ENCODE assay signal across 11 mouse cellular contexts in the genomic region with DNA sequence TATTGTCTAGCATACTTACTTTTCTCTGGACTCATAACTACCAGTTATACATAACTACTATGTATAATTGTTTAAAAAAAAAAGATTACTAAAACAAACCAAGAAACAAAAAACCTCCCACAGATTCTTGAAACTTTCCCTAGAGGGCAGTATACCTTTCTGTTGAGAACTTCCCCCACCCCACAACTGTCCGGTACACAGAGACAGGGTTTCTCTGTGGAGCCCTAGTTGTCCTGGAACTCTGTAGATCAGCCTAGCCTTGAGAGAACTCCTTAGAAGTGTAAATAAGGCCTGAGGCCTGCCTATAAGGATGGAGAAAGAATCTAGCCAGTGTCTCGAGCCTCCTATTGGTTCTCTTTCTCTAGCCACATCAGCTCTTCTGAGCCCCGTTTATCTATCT. TPM values are rescaled to one million over a fixed set of nuclear protein-coding genes. Genes with fewer than 3 reads are reported as not detected.
DNase-seq lines count a peak whose midpoint lies in the region; ATAC-seq and TF ChIP-seq lines count a peak whose summit lies in the region.
"Had no signal": no experiment of that assay in that cellular context is flagged by ENCODE, and none has a peak within 500 bp of the region (broad histone marks: within the 10 kb centered on the region; RNA-seq: fewer than 3 reads in every experiment).

No protein-coding gene starts in this region.

- H3K27me3 ChIP-seq in kidney, postnatal 0 days (ENCODE audit: insufficient read depth, low read length), result no peaks in the 10 kb centered on the region
- H3K27me3 ChIP-seq in kidney, embryonic 14.5 days (ENCODE audit: control insufficient read depth, insufficient read depth, low read length), result peaks cover 12% of the 10 kb centered on the region
- H3K27me3 ChIP-seq in E14TG2a.4 (ENCODE audit: insufficient read depth, low read length), result peaks cover 14% of the 10 kb centered on the region
- no peaks in the 10 kb centered on the region for H3K27me3 ChIP-seq in heart, postnatal 0 days (ENCODE audit: control insufficient read depth, insufficient read depth, low read length)

- H3K4me3 ChIP-seq in kidney, postnatal 0 days (replicated peaks; ENCODE audit: low read depth, low read length), result no peak overlapping the region
- no peak overlapping the region for H3K4me3 ChIP-seq in kidney, embryonic 14.5 days (ENCODE audit: low read length)
- H3K4me3 ChIP-seq in E14TG2a.4 (replicated peaks; ENCODE audit: low read length), result no peak overlapping the region
- H3K4me3 ChIP-seq in heart, postnatal 0 days (ENCODE audit: low read depth, low read length), result no peak overlapping the region
- H3K4me3 ChIP-seq: liver, embryonic 15.5 days; neural tube, embryonic 12.5 days had no signal

- H3K4me1 ChIP-seq in kidney, postnatal 0 days (replicated peaks; ENCODE audit: insufficient read depth, low read length), result 0 out of 2 replicates have a peak, but pooled peaks cover 3% of the 10 kb centered on the region
- H3K4me1 ChIP-seq in kidney, embryonic 14.5 days (ENCODE audit: control insufficient read depth, insufficient read depth, low read length), result peaks cover 6% of the 10 kb centered on the region; the same call in 1 of the 2 replicates
- H3K4me1 ChIP-seq in E14TG2a.4 (replicated peaks; ENCODE audit: low read depth, low read length), result peaks cover 17% of the 10 kb centered on the region
- H3K4me1 ChIP-seq in heart, postnatal 0 days (ENCODE audit: control insufficient read depth, insufficient read depth), result peaks cover 5% of the 10 kb centered on the region

- 44% methylated on average over 3 of the region's 3 CpGs for WGBS in kidney, postnatal 0 days
- 47% methylated on average over 3 of the region's 3 CpGs for whole genome bisulfite sequencing in kidney, embryonic 14.5 days
- 28% methylated on average over 3 of the region's 3 CpGs for WGBS in heart, postnatal 0 days

- ATAC-seq in CD4-positive, CD25-positive, alpha-beta regulatory T cell, adult 4 months, result no peak
- no peak; the same call in 1 of the 2 replicates for ATAC-seq in kidney, postnatal 0 days (replicated peaks; ENCODE audit: low FRiP score, low read depth)
- no peak for ATAC-seq in kidney, embryonic 14.5 days (ENCODE audit: low FRiP score, low TSS enrichment)
- peak; percentile 82 for ATAC-seq in heart, postnatal 0 days (ENCODE audit: insufficient read depth, low read depth)

- H3K9ac ChIP-seq in kidney, postnatal 0 days (ENCODE audit: low read depth, low read length), result no peak overlapping the region
- H3K9ac ChIP-seq in kidney, embryonic 14.5 days (ENCODE audit: low read depth, low read length), result no peak overlapping the region
- no peak overlapping the region for H3K9ac ChIP-seq in heart, postnatal 0 days (replicated peaks; ENCODE audit: low read depth, low read length)
- H3K9ac ChIP-seq: liver, embryonic 15.5 days; neural tube, embryonic 12.5 days had no signal

- TF ChIP-seq EP300 in heart, postnatal 0 days (IDR thresholded peaks at IDR 0.05; ENCODE audit: low read depth), result no peak

- peak; percentile 60 for TF ChIP-seq CTCF in kidney, postnatal 0 days (IDR thresholded peaks at IDR 0.05; ENCODE audit: low read depth)
- peak; percentile 13; the same call in 1 of the 2 replicates for TF ChIP-seq CTCF in E14TG2a.4 (conservative IDR thresholded peaks at IDR 0.05; ENCODE audit: low read length)
- peak; percentile 54 for TF ChIP-seq CTCF in heart, postnatal 0 days (IDR thresholded peaks at IDR 0.05; ENCODE audit: low read depth)

- DNase-seq in CD4-positive, CD25-positive, alpha-beta regulatory T cell, adult 2 months (ENCODE audit: low read depth, low spot score), result peak; percentile 11
- peak; percentile 84 for DNase-seq in kidney, postnatal 0 days (ENCODE audit: low spot score)
- DNase-seq in heart, postnatal 0 days (ENCODE audit: low spot score), result peak; percentile 76
- no peak for DNase-seq in ovary, postnatal 36 days (ENCODE audit: low spot score)
- DNase-seq in adrenal gland, postnatal 10 days, result no peak
- DNase-seq: cerebellum, postnatal 10 days had no signal

- no peaks in the 10 kb centered on the region for H3K9me3 ChIP-seq in kidney, postnatal 0 days (replicated peaks; ENCODE audit: low read length)
- H3K9me3 ChIP-seq in kidney, embryonic 14.5 days (ENCODE audit: control insufficient read depth, low read length), result no peaks in the 10 kb centered on the region
- H3K9me3 ChIP-seq in E14TG2a.4 (ENCODE audit: low read length), result no peaks in the 10 kb centered on the region
- no peaks in the 10 kb centered on the region for H3K9me3 ChIP-seq in heart, postnatal 0 days (replicated peaks; ENCODE audit: control insufficient read depth, low read length)
- H3K9me3 ChIP-seq: liver, embryonic 15.5 days; neural tube, embryonic 12.5 days had no signal

- H3K36me3 ChIP-seq in kidney, postnatal 0 days (ENCODE audit: insufficient read depth, low read length), result no peaks in the 10 kb centered on the region
- no peaks in the 10 kb centered on the region for H3K36me3 ChIP-seq in kidney, embryonic 14.5 days (ENCODE audit: control insufficient read depth, insufficient read depth, low read length)
- H3K36me3 ChIP-seq in E14TG2a.4 (ENCODE audit: insufficient read depth, low read length), result no peaks in the 10 kb centered on the region
- no peaks in the 10 kb centered on the region for H3K36me3 ChIP-seq in heart, postnatal 0 days (replicated peaks; ENCODE audit: control insufficient read depth, insufficient read depth, low read length)
- H3K36me3 ChIP-seq: liver, embryonic 15.5 days; neural tube, embryonic 12.5 days had no signal

- no peak overlapping the region for H3K27ac ChIP-seq in kidney, postnatal 0 days
- H3K27ac ChIP-seq in kidney, embryonic 14.5 days (ENCODE audit: low read depth, low read length), result no peak overlapping the region
- no peak overlapping the region for H3K27ac ChIP-seq in heart, postnatal 0 days (ENCODE audit: low read depth)
- H3K27ac ChIP-seq: liver, embryonic 15.5 days; neural tube, embryonic 12.5 days had no signal

- H3K4me2 ChIP-seq in kidney, postnatal 0 days (ENCODE audit: low read length), result no peak overlapping the region
- no peak overlapping the region for H3K4me2 ChIP-seq in kidney, embryonic 14.5 days (replicated peaks; ENCODE audit: low read depth, low read length)
- H3K4me2 ChIP-seq in heart, postnatal 0 days (ENCODE audit: low read depth, low read length), result no peak overlapping the region
- H3K4me2 ChIP-seq: liver, embryonic 15.5 days; neural tube, embryonic 12.5 days had no signal

RNA-seq across cellular contexts. Expression of gene Mpz, which starts 13.7 kb away (rescaled TPM):
- polyA plus RNA-seq in CD4-positive, CD25-positive, alpha-beta regulatory T cell, adult 4 months (2017; shearing (Covaris generic)), result not detected
- polyA plus RNA-seq in kidney, postnatal 0 days (2015; fragmentation: Nextera tagmentation; extraction: Ambion mirVana), result 0.77 and 1.2 TPM in 2 replicates
- 0.24 TPM in 1 of 2 replicates, not detected in the other for polyA plus RNA-seq in kidney, embryonic 14.5 days (2014; fragmentation: Nextera tagmentation; extraction: Ambion mirVana)
- 1.6 and 2.0 TPM in 2 replicates for total RNA-seq in heart, postnatal 0 days (2014; rRNA removed; ENCODE audit: low replicate concordance)
- polyA plus RNA-seq in heart, postnatal 0 days (2015; fragmentation: Nextera tagmentation; extraction: Ambion mirVana), result 0.05 and 0.49 TPM in 2 replicates
- 10 to 100 TPM; 10.1 to 20.4 TPM for total RNA-seq in adrenal gland, postnatal 10 days (2021)
- polyA plus RNA-seq: liver, embryonic 15.5 days had no signal

RNA-seq across cellular contexts. Expression of gene Sdhc, which starts 13.9 kb away (rescaled TPM):
- polyA plus RNA-seq in CD4-positive, CD25-positive, alpha-beta regulatory T cell, adult 4 months (2017; shearing (Covaris generic)), result 100 to 1,000 TPM; 135 to 150 TPM
- polyA plus RNA-seq in kidney, postnatal 0 days (2015; fragmentation: Nextera tagmentation; extraction: Ambion mirVana), result 381 and 403 TPM in 2 replicates
- 291 and 322 TPM in 2 replicates for polyA plus RNA-seq in kidney, embryonic 14.5 days (2014; fragmentation: Nextera tagmentation; extraction: Ambion mirVana)
- total RNA-seq in heart, postnatal 0 days (2014; rRNA removed; ENCODE audit: low replicate concordance), result 875 and 891 TPM in 2 replicates
- polyA plus RNA-seq in heart, postnatal 0 days (2015; fragmentation: Nextera tagmentation; extraction: Ambion mirVana), result 754 and 772 TPM in 2 replicates
- total RNA-seq in adrenal gland, postnatal 10 days (2021), result 100 to 1,000 TPM; 746 to 845 TPM

RNA-seq across cellular contexts. Expression of gene Pcp4l1, which starts 31.8 kb away (rescaled TPM):
- polyA plus RNA-seq in CD4-positive, CD25-positive, alpha-beta regulatory T cell, adult 4 months (2017; shearing (Covaris generic)), result not detected
- polyA plus RNA-seq in kidney, postnatal 0 days (2015; fragmentation: Nextera tagmentation; extraction: Ambion mirVana), result 8.9 and 9.9 TPM in 2 replicates
- polyA plus RNA-seq in kidney, embryonic 14.5 days (2014; fragmentation: Nextera tagmentation; extraction: Ambion mirVana), result 2.1 and 2.6 TPM in 2 replicates
- 40.2 and 48.7 TPM in 2 replicates for total RNA-seq in heart, postnatal 0 days (2014; rRNA removed; ENCODE audit: low replicate concordance)
- 161 and 164 TPM in 2 replicates for polyA plus RNA-seq in heart, postnatal 0 days (2015; fragmentation: Nextera tagmentation; extraction: Ambion mirVana)
- total RNA-seq in adrenal gland, postnatal 10 days (2021), result 10 to 100 TPM; 28.0 to 30.7 TPM

RNA-seq across cellular contexts. Expression of gene Nr1i3, which starts 49.5 kb away (rescaled TPM):
- polyA plus RNA-seq in CD4-positive, CD25-positive, alpha-beta regulatory T cell, adult 4 months (2017; shearing (Covaris generic)), result under 1 TPM; 0.15 to 0.54 TPM
- 1.1 and 1.7 TPM in 2 replicates for polyA plus RNA-seq in kidney, postnatal 0 days (2015; fragmentation: Nextera tagmentation; extraction: Ambion mirVana)
- polyA plus RNA-seq in kidney, embryonic 14.5 days (2014; fragmentation: Nextera tagmentation; extraction: Ambion mirVana), result 0.24 and 0.27 TPM in 2 replicates
- total RNA-seq in heart, postnatal 0 days (2014; rRNA removed; ENCODE audit: low replicate concordance), result not detected in 2 replicates
- 0.27 and 0.30 TPM in 2 replicates for polyA plus RNA-seq in heart, postnatal 0 days (2015; fragmentation: Nextera tagmentation; extraction: Ambion mirVana)
- total RNA-seq in adrenal gland, postnatal 10 days (2021), result 10 to 100 TPM; 13.4 to 29.4 TPM

RNA-seq across cellular contexts. Expression of gene Cfap126, which starts 50.5 kb away (rescaled TPM):
- 1 to 10 TPM; 4.8 to 5.5 TPM for polyA plus RNA-seq in CD4-positive, CD25-positive, alpha-beta regulatory T cell, adult 4 months (2017; shearing (Covaris generic))
- 4.6 TPM in 2 replicates for polyA plus RNA-seq in kidney, postnatal 0 days (2015; fragmentation: Nextera tagmentation; extraction: Ambion mirVana)
- polyA plus RNA-seq in kidney, embryonic 14.5 days (2014; fragmentation: Nextera tagmentation; extraction: Ambion mirVana), result 2.9 and 3.8 TPM in 2 replicates
- total RNA-seq in heart, postnatal 0 days (2014; rRNA removed; ENCODE audit: low replicate concordance), result 3.7 TPM in 1 of 2 replicates, not detected in the other
- polyA plus RNA-seq in heart, postnatal 0 days (2015; fragmentation: Nextera tagmentation; extraction: Ambion mirVana), result 2.2 and 3.5 TPM in 2 replicates
- 1 to 10 TPM in 1 of 2 experiments, under 1 TPM in 1; 0.51 to 1.3 TPM for total RNA-seq in adrenal gland, postnatal 10 days (2021)

Comparison
In these comparisons a context has a peak if more than half of its experiments do, and no peak if none do; other contexts are left out.
1. DNase-seq: peak in CD4-positive, CD25-positive, alpha-beta regulatory T cell, adult 2 months (single experiment), kidney, postnatal 0 days (single experiment) and heart, postnatal 0 days (single experiment); none in ovary, postnatal 36 days (single experiment) and adrenal gland, postnatal 10 days (single experiment).
2. RNA of gene Pcp4l1, which starts 31.8 kb away (polyA plus RNA-seq): 161 to 164 TPM in heart, postnatal 0 days; 8.9 to 9.9 TPM in kidney, postnatal 0 days, 2.1 to 2.6 TPM in kidney, embryonic 14.5 days and not detected in CD4-positive, CD25-positive, alpha-beta regulatory T cell, adult 4 months; every median in the first group is over 10 times any median in the second.
3. Peak in every context shown above with its lines, with median percentiles within 50 percentile points of each other: CTCF ChIP-seq.